Mouse (Mus musculus): ENCODE measurements around the gene Sept9.

Sept9 gene

GRCm38 (mm10) chr11:117309918-117310287, 110.4 kb downstream of the Sept9 start:
- in situ Hi-C loops (cut with MseI, MboI) = loop anchor here in 1 of 2 experiments (5.0 kb wide), 1 partner anchor 47 kb away; no protein-coding TSS in a partner anchor

- in situ Hi-C loops (cut with MseI, MboI) = loop anchor here in 1 of 2 experiments (5.0 kb wide), 1 partner anchor 47 kb away; no protein-coding TSS in a partner anchor
Measured at GRCm38 (mm10) chr11:117310341-117311107, 111.1 kb downstream of the Sept9 start.

- in situ Hi-C loops (cut with MseI, MboI) = loop anchor here in 1 of 2 experiments (5.0 kb wide), 1 partner anchor 46 kb away; no protein-coding TSS in a partner anchor
Measured at GRCm38 (mm10) chr11:117311127-117311800, 111.8 kb downstream of the Sept9 start.

- in situ Hi-C loops (cut with MseI, MboI) = loop anchor here in 1 of 2 experiments (5.0 kb wide), 1 partner anchor 45 kb away; no protein-coding TSS in a partner anchor
Measured at GRCm38 (mm10) chr11:117312028-117312901, 112.8 kb downstream of the Sept9 start.

- in situ Hi-C loops (cut with MseI, MboI) = loop anchor here in 1 of 2 experiments (5.0 kb wide), 1 partner anchor 44 kb away; no protein-coding TSS in a partner anchor
Measured at GRCm38 (mm10) chr11:117312936-117313335, 113.5 kb downstream of the Sept9 start.

- in situ Hi-C loops (cut with MseI, MboI) = loop anchor here in 1 of 2 experiments (5.0 kb wide), 1 partner anchor 44 kb away; no protein-coding TSS in a partner anchor
Measured at GRCm38 (mm10) chr11:117313446-117313845, 114.0 kb downstream of the Sept9 start.

GRCm38 (mm10) chr11:117314026-117314425, 114.6 kb downstream of the Sept9 start:
- in situ Hi-C loops (cut with MseI, MboI) = loop anchor here in 1 of 2 experiments (5.0 kb wide), 1 partner anchor 43 kb away; no protein-coding TSS in a partner anchor

GRCm38 (mm10) chr11:117314520-117314919, 115.1 kb downstream of the Sept9 start:
- in situ Hi-C loops (cut with MseI, MboI) = loop anchor here in 1 of 2 experiments (5.0 kb wide), 1 partner anchor 43 kb away; no protein-coding TSS in a partner anchor

- in situ Hi-C loops (cut with MseI, MboI) = no loop called here
Measured at GRCm38 (mm10) chr11:117315309-117315708, 115.8 kb downstream of the Sept9 start.

GRCm38 (mm10) chr11:117316441-117317331, 117.2 kb downstream of the Sept9 start:
- in situ Hi-C loops (cut with MseI, MboI) = no loop called here

- in situ Hi-C loops (cut with MseI, MboI) = no loop called here
Measured at GRCm38 (mm10) chr11:117317429-117318101, 118.1 kb downstream of the Sept9 start.

- in situ Hi-C loops (cut with MseI, MboI) = no loop called here
Measured at GRCm38 (mm10) chr11:117318202-117318601, 118.7 kb downstream of the Sept9 start.

- in situ Hi-C loops (cut with MseI, MboI) = no loop called here
Measured at GRCm38 (mm10) chr11:117318731-117319542, 119.5 kb downstream of the Sept9 start.

- in situ Hi-C loops (cut with MseI, MboI) = no loop called here
Measured at GRCm38 (mm10) chr11:117319543-117320335, 120.3 kb downstream of the Sept9 start.

- in situ Hi-C loops (cut with MseI, MboI) = no loop called here
Measured at GRCm38 (mm10) chr11:117320482-117320881, 121.0 kb downstream of the Sept9 start.

- in situ Hi-C loops (cut with MseI, MboI) = no loop called here
Measured at GRCm38 (mm10) chr11:117321311-117321971, 122.0 kb downstream of the Sept9 start.

GRCm38 (mm10) chr11:117322311-117322710, 122.8 kb downstream of the Sept9 start:
- in situ Hi-C loops (cut with MseI, MboI) = no loop called here
